ENCODE assay signal across 15 mouse cellular contexts in the genomic region with DNA sequence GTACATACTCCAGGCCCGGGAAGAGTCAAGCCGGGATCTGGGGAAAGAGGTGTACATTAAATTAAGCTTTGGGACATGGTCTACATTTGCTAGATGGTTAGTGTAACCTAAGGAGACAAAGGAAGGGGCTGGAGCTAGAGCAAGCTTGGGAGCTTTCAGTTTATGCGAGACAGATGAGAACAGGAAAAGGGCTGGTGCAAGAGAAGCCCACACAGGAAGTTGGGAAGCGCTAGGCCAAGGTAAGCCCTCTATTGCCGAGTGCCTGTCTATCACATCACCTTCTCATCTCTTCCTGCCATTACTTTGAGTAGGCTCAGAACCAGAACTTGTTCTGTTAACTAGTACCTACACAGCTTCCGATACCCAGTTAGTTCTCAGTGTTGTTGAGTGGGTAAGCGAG.
DNase-seq lines count a peak whose midpoint lies in the region; ATAC-seq and TF ChIP-seq lines count a peak whose summit lies in the region.
"Had no signal": no experiment of that assay in that cellular context is flagged by ENCODE, and none has a peak within 500 bp of the region (broad histone marks: within the 10 kb centered on the region; RNA-seq: fewer than 3 reads in every experiment).

No protein-coding gene starts in this region.

- DNase-seq in T-cell, adult 2 months (ENCODE audit: low spot score), result peak; percentile 61
- DNase-seq in splenic B cell, adult 2 months (ENCODE audit: low read depth, low spot score), result peak; percentile 18
- DNase-seq in gastrocnemius, adult 2 months, result no peak
- DNase-seq in cerebellum, adult 9-10 months, result no peak
- no peak for DNase-seq in left cerebral cortex, postnatal 4 days
- DNase-seq: adrenal gland, postnatal 36 days; kidney, postnatal 14 days; lung, postnatal 10 days had no signal

- H3K9me3 ChIP-seq in kidney, embryonic 15.5 days (replicated peaks), result no peaks in the 10 kb centered on the region
- 0 out of 2 replicates have a peak, but pooled peaks cover 3% of the 10 kb centered on the region for H3K9me3 ChIP-seq in kidney, embryonic 16.5 days (ENCODE audit: low read length)
- H3K9me3 ChIP-seq in liver, embryonic 12.5 days (replicated peaks), result no peaks in the 10 kb centered on the region
- H3K9me3 ChIP-seq: midbrain, embryonic 15.5 days; neural tube, embryonic 13.5 days had no signal

- H3K4me1 ChIP-seq in kidney, embryonic 15.5 days, result peaks cover 16% of the 10 kb centered on the region; the same call in 1 of the 2 replicates
- H3K4me1 ChIP-seq in kidney, embryonic 16.5 days (ENCODE audit: insufficient read depth, low read length), result peaks cover 16% of the 10 kb centered on the region
- peaks cover 79% of the 10 kb centered on the region for H3K4me1 ChIP-seq in liver, embryonic 12.5 days
- H3K4me1 ChIP-seq: midbrain, embryonic 15.5 days had no signal

- H3K4me3 ChIP-seq in kidney, embryonic 15.5 days (replicated peaks), result no peak overlapping the region
- H3K4me3 ChIP-seq in kidney, embryonic 16.5 days (ENCODE audit: low read length), result no peak overlapping the region
- no peak overlapping the region for H3K4me3 ChIP-seq in liver, embryonic 12.5 days
- H3K4me3 ChIP-seq in gastrocnemius, adult 2 months, result no peak overlapping the region
- H3K4me3 ChIP-seq: erythroblast, embryonic 14.5 days; midbrain, embryonic 15.5 days; neural tube, embryonic 13.5 days had no signal

- H3K27me3 ChIP-seq in kidney, embryonic 15.5 days, result no peaks in the 10 kb centered on the region
- no peaks in the 10 kb centered on the region for H3K27me3 ChIP-seq in kidney, embryonic 16.5 days (ENCODE audit: insufficient read depth, low read length)
- H3K27me3 ChIP-seq in liver, embryonic 12.5 days (replicated peaks), result no peaks in the 10 kb centered on the region
- H3K27me3 ChIP-seq in splenic B cell, adult 2 months (ENCODE audit: control insufficient read depth, insufficient read depth, low read length, poor library complexity, severe bottlenecking), result no peaks in the 10 kb centered on the region
- H3K27me3 ChIP-seq: midbrain, embryonic 15.5 days; neural tube, embryonic 13.5 days had no signal

- no peaks in the 10 kb centered on the region for H3K36me3 ChIP-seq in kidney, embryonic 15.5 days
- H3K36me3 ChIP-seq in kidney, embryonic 16.5 days (ENCODE audit: insufficient read depth, low read length), result no peaks in the 10 kb centered on the region
- H3K36me3 ChIP-seq in liver, embryonic 12.5 days, result peaks cover 21% of the 10 kb centered on the region
- peaks cover 1% of the 10 kb centered on the region; the same call in 1 of the 2 replicates for H3K36me3 ChIP-seq in splenic B cell, adult 2 months (ENCODE audit: control insufficient read depth, insufficient read depth, low read length, poor library complexity, severe bottlenecking)
- H3K36me3 ChIP-seq: midbrain, embryonic 15.5 days; neural tube, embryonic 13.5 days had no signal

- ATAC-seq in kidney, embryonic 15.5 days (replicated peaks; ENCODE audit: low FRiP score), result no peak
- no peak for ATAC-seq in kidney, embryonic 16.5 days (ENCODE audit: low FRiP score, low TSS enrichment)
- 0 out of 2 replicates have a peak, but pooled peaks have one; percentile 13 for ATAC-seq in liver, embryonic 12.5 days
- ATAC-seq: hindbrain, postnatal 0 days; midbrain, embryonic 15.5 days had no signal

- TF ChIP-seq CTCF in gastrocnemius, adult 2 months (IDR thresholded peaks at IDR 0.05), result no peak

- 71% methylated on average over 7 of the region's 7 CpGs for WGBS in kidney, embryonic 15.5 days
- WGBS in kidney, embryonic 16.5 days, result 75% methylated on average over 7 of the region's 7 CpGs
- WGBS in liver, embryonic 12.5 days (ENCODE audit: insufficient replicate concordance), result 37% methylated on average over 7 of the region's 7 CpGs

- peak overlapping the region; percentile 33; the same call in 1 of the 2 replicates for H3K27ac ChIP-seq in kidney, embryonic 15.5 days
- H3K27ac ChIP-seq in kidney, embryonic 16.5 days (ENCODE audit: low read length), result no peak overlapping the region
- H3K27ac ChIP-seq in liver, embryonic 12.5 days, result peak overlapping the region; percentile 39
- H3K27ac ChIP-seq in gastrocnemius, adult 2 months, result no peak overlapping the region
- H3K27ac ChIP-seq: hindbrain, postnatal 0 days; midbrain, embryonic 15.5 days; neural tube, embryonic 13.5 days had no signal

- H3K4me2 ChIP-seq in kidney, embryonic 15.5 days, result no peak overlapping the region
- no peak overlapping the region for H3K4me2 ChIP-seq in kidney, embryonic 16.5 days (replicated peaks; ENCODE audit: low read depth, low read length)
- peak overlapping the region; percentile 33 for H3K4me2 ChIP-seq in liver, embryonic 12.5 days
- H3K4me2 ChIP-seq: midbrain, embryonic 15.5 days; neural tube, embryonic 13.5 days had no signal

- intact Hi-C loops in gastrocnemius, adult 2 months (cut with DNase I), result no loop called here
- intact Hi-C loops in left cerebral cortex, postnatal 4 days (cut with DNase I), result no loop called here

- H3K9ac ChIP-seq in kidney, embryonic 15.5 days, result no peak overlapping the region
- H3K9ac ChIP-seq in kidney, embryonic 16.5 days (replicated peaks; ENCODE audit: low read length), result no peak overlapping the region
- 0 out of 2 replicates have a peak overlapping the region, but pooled peaks have one; percentile 25 for H3K9ac ChIP-seq in liver, embryonic 12.5 days
- H3K9ac ChIP-seq: midbrain, embryonic 15.5 days; neural tube, embryonic 13.5 days had no signal

Comparison
In these comparisons a context has a peak if more than half of its experiments do, and no peak if none do; other contexts are left out.
1. H3K27ac ChIP-seq: peak in kidney, embryonic 15.5 days (single experiment) and liver, embryonic 12.5 days (single experiment); none in kidney, embryonic 16.5 days (single experiment) and gastrocnemius, adult 2 months (single experiment).
2. DNase-seq: peak in T-cell, adult 2 months (single experiment) and splenic B cell, adult 2 months (single experiment); none in gastrocnemius, adult 2 months (single experiment), cerebellum, adult 9-10 months (single experiment) and left cerebral cortex, postnatal 4 days (single experiment).